Mouse (Mus musculus): ENCODE measurements around the gene Reep1. TPM values are rescaled to one million over a fixed set of nuclear protein-coding genes. Genes with fewer than 3 reads are reported as not detected.

The Reep1 gene
- polyA plus RNA-seq, 1 experiment = 79.2 TPM

DNA sequence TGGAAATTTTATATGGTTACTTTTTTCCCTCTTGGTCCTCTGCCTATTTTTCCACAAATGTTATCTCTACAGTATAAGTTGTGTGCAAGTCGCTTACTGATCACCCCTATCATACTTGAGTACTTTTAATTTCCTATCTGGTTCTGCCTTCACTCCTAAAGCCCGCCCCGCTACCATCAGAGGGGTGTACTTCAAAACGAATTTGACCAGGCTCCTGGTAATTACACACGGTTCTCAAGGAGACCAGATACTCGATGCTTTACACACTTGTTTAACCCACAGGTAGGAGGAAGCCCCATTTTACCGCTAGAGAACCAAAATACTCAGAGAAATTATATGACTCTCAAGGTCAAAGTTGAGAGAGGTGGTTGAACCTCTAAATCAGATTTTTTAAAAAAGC lies 115.7 kb downstream of the Reep1 start:
- TF ChIP-seq CTCF (IDR thresholded peaks at IDR 0.05; ENCODE audit: extremely low read depth, insufficient read depth, low read length) (no peak), POLR2A (IDR thresholded peaks at IDR 0.05; ENCODE audit: extremely low read depth, insufficient read depth, low read length) (no peak)
- Histone ChIP-seq H3K27ac (ENCODE audit: insufficient read depth, low read length) (no peak overlapping the region), H3K4me3 (ENCODE audit: insufficient read depth, low read length) (peak overlapping the region; percentile 54), H3K4me1 (ENCODE audit: control insufficient read depth, insufficient read depth, low read length) (peaks cover 1% of the 10 kb centered on the region; the same call in 1 of the 2 replicates)

DNA sequence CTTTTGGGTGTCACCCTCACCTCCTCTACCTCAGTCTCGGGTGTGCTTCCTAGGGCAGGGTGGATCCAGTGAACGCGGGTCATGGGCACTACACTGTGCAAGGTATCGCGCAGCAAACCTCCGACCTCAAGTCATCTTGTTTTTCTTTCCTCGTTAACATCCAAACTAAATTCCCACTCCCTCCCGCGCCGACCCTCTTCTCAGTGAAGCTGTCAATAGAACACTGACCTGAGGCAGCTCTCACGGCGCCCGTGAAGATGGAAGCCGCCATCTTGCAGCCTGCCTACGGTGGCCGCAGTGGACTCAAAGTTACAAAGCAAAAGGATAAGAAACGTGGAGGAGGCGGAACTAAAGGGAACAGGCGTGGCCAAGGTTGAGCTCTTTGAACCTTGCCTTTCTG lies 116.1 kb downstream of the Reep1 start:
- TF ChIP-seq POLR2A (IDR thresholded peaks at IDR 0.05; ENCODE audit: extremely low read depth, insufficient read depth, low read length) (peak; percentile 69; the same call in 1 of the 2 replicates), CTCF (IDR thresholded peaks at IDR 0.05; ENCODE audit: extremely low read depth, insufficient read depth, low read length) (no peak)
- no peak overlapping the region for H3K27ac ChIP-seq (ENCODE audit: insufficient read depth, low read length)

DNA sequence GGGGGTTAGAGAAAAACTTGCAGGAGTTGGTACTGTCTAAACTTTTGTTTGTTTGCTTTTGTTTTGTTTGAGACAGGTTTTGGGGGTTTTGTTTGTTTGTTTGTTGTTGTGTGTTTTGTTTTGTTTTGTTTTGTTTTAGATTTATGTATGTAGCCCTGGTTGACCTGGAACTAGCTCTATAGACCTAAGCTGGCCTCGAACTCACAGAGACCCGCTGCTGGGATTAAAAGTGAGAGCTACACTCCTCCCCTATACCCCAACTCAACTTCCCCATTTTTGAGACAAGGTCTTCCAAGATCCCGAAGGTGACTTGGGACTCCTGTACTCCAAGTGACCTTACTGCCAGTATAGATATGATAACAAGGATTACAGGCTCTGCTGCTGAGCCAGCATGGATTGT lies 116.6 kb downstream of the Reep1 start:
- peaks cover 1% of the 10 kb centered on the region; the same call in 1 of the 2 replicates for H3K4me1 ChIP-seq (ENCODE audit: control insufficient read depth, insufficient read depth, low read length)
- no peak overlapping the region for H3K27ac ChIP-seq (ENCODE audit: insufficient read depth, low read length)
- no peak for TF ChIP-seq POLR2A (IDR thresholded peaks at IDR 0.05; ENCODE audit: extremely low read depth, insufficient read depth, low read length)
- TF ChIP-seq CTCF (IDR thresholded peaks at IDR 0.05; ENCODE audit: extremely low read depth, insufficient read depth, low read length) = no peak
- peak overlapping the region; percentile 54 for H3K4me3 ChIP-seq (ENCODE audit: insufficient read depth, low read length)

More for the DNA sequence above, 116.1 kb downstream of the Reep1 start:
- Histone ChIP-seq H3K4me1 (ENCODE audit: control insufficient read depth, insufficient read depth, low read length) (peaks cover 1% of the 10 kb centered on the region; the same call in 1 of the 2 replicates), H3K4me3 (ENCODE audit: insufficient read depth, low read length) (peak overlapping the region; percentile 54)

DNA sequence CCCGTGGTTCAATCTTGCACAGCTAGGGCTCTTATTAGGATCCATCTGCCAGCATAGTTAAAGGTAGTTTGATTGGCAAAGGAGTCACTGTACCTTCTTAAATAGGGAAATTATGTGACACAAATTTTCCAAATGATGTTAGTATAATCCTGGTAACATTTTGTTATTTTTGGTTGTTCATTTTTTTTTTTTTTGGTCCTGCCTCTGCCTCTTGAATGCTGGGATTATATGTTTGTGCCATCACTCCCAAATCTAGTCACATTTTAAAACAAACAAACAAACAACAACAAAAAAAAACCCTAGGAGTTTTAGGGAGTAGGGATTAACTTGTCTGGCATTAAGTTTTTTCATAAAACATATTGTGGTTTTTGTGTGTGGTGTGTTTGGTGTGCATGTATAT lies 119.5 kb downstream of the Reep1 start, which contains the start of gene Mrpl35:
Gene Mrpl35 (minus strand): TSS at position 101 of the 400 bp plus-strand sequence.
- TF ChIP-seq POLR2A (IDR thresholded peaks at IDR 0.05; ENCODE audit: extremely low read depth, insufficient read depth, low read length) = no peak
- TF ChIP-seq CTCF (IDR thresholded peaks at IDR 0.05; ENCODE audit: extremely low read depth, insufficient read depth, low read length) = no peak

DNA sequence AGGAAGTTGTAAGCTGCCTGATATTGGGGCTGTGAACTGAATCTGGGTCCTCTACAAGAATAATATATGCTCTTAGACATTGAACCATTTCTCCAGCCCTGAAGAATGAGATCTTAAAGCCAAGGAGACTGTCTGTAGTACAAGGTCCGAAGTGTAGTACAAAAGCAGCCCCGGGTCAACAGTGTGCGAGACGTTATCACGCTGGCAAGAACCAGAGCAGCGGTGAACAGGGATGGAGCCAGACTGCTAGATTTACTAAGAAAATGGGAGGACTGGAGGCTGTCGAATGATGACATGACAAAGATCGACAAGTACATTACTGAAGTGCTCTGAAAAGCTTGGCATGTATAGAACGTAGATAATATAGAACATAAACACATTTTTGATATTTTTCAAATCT lies 122.4 kb downstream of the Reep1 start:
- Histone ChIP-seq H3K27ac (ENCODE audit: insufficient read depth, low read length) (no peak overlapping the region), H3K4me3 (ENCODE audit: insufficient read depth, low read length) (no peak overlapping the region), H3K4me1 (ENCODE audit: control insufficient read depth, insufficient read depth, low read length) (no peaks in the 10 kb centered on the region)
- TF ChIP-seq CTCF (IDR thresholded peaks at IDR 0.05; ENCODE audit: extremely low read depth, insufficient read depth, low read length) (no peak), POLR2A (IDR thresholded peaks at IDR 0.05; ENCODE audit: extremely low read depth, insufficient read depth, low read length) (no peak)

More for the DNA sequence above, 119.5 kb downstream of the Reep1 start, which contains the start of gene Mrpl35:
- peaks cover under 1% of the 10 kb centered on the region; the same call in 1 of the 2 replicates for H3K4me1 ChIP-seq (ENCODE audit: control insufficient read depth, insufficient read depth, low read length)
- H3K27ac ChIP-seq (ENCODE audit: insufficient read depth, low read length) = no peak within 1 kb of the TSS
- H3K4me3 ChIP-seq (ENCODE audit: insufficient read depth, low read length) = no peak within 1 kb of the TSS

DNA sequence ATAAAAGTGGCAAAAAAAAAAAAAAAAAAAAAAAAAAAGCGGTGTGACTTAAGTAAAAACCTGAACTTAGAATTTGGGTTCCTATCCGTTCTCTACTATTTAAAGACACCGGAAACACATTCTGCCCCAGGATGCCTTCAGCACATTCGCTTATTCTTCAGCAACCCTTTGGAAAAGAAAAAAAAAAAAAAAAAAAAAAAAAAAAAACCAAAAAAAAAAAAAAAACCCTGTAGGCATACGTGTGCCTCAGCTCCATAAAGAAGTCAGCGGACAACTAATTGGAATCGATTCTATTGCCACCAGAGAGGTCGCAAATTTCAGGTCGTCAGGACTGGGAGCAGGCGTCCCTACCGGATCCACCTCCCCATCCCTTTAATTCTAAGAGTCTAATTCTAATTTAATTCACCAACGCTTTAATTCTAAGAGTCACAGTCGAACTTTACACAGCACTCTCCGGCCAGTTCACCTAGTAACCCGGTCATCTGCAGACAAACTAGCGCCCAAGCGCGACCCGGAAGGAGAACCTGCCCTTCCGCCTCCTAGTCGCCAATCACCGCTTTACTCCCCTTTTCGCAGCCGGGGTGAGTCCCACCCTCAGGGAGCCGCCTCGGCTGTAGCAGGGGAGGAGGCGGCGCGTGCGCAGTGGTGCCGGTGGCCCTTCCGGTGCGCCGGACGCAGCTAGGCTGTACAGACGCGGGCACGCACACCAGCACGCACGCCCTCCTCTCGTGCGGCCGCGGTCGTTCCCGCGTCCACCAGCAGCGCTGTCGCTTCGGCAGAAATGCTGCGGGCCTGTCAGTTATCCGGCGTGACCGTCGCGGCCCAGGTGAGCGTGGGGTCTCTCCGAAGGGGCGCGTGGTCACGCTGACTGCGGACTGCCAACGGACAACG lies 123.6 kb downstream of the Reep1 start, which contains the start of gene Immt:
Gene Immt (plus strand): TSS at position 642 of the 891 bp plus-strand sequence.
- Histone ChIP-seq H3K4me1 (ENCODE audit: control insufficient read depth, insufficient read depth, low read length) (no peaks in the 10 kb centered on the region), H3K27ac (ENCODE audit: insufficient read depth, low read length) (peak within 1 kb of the TSS; percentile 87), H3K4me3 (ENCODE audit: insufficient read depth, low read length) (peak within 1 kb of the TSS; percentile 61)
- TF ChIP-seq CTCF (IDR thresholded peaks at IDR 0.05; ENCODE audit: extremely low read depth, insufficient read depth, low read length) (no peak), POLR2A (IDR thresholded peaks at IDR 0.05; ENCODE audit: extremely low read depth, insufficient read depth, low read length) (peak; percentile 87)

GRCm38 (mm10) chr6:71831581-71831960 lies 124.2 kb downstream of the Reep1 start:
- Histone ChIP-seq H3K27ac (ENCODE audit: insufficient read depth, low read length) (peak overlapping the region; percentile 87), H3K4me3 (ENCODE audit: insufficient read depth, low read length) (peak overlapping the region; percentile 61), H3K4me1 (ENCODE audit: control insufficient read depth, insufficient read depth, low read length) (no peaks in the 10 kb centered on the region)
- TF ChIP-seq POLR2A (IDR thresholded peaks at IDR 0.05; ENCODE audit: extremely low read depth, insufficient read depth, low read length) (no peak), CTCF (IDR thresholded peaks at IDR 0.05; ENCODE audit: extremely low read depth, insufficient read depth, low read length) (no peak)

- no peak overlapping the region for H3K4me3 ChIP-seq (ENCODE audit: insufficient read depth, low read length)
- no peaks in the 10 kb centered on the region for H3K4me1 ChIP-seq (ENCODE audit: control insufficient read depth, insufficient read depth, low read length)
- TF ChIP-seq POLR2A (IDR thresholded peaks at IDR 0.05; ENCODE audit: extremely low read depth, insufficient read depth, low read length) = no peak
- no peak overlapping the region for H3K27ac ChIP-seq (ENCODE audit: insufficient read depth, low read length)
These were observed 129.4 kb downstream of the Reep1 start for GRCm38 (mm10) chr6:71836811-71837210.

- TF ChIP-seq POLR2A (IDR thresholded peaks at IDR 0.05; ENCODE audit: extremely low read depth, insufficient read depth, low read length) = no peak
- no peak for TF ChIP-seq CTCF (IDR thresholded peaks at IDR 0.05; ENCODE audit: extremely low read depth, insufficient read depth, low read length)
- Histone ChIP-seq H3K4me3 (ENCODE audit: insufficient read depth, low read length) (no peak overlapping the region), H3K4me1 (ENCODE audit: control insufficient read depth, insufficient read depth, low read length) (no peaks in the 10 kb centered on the region), H3K27ac (ENCODE audit: insufficient read depth, low read length) (no peak overlapping the region)
These were observed 132.5 kb downstream of the Reep1 start for GRCm38 (mm10) chr6:71839815-71840214.
